Comparison of ENCODE assay signal across 13 mouse cellular contexts in the genomic region with DNA sequence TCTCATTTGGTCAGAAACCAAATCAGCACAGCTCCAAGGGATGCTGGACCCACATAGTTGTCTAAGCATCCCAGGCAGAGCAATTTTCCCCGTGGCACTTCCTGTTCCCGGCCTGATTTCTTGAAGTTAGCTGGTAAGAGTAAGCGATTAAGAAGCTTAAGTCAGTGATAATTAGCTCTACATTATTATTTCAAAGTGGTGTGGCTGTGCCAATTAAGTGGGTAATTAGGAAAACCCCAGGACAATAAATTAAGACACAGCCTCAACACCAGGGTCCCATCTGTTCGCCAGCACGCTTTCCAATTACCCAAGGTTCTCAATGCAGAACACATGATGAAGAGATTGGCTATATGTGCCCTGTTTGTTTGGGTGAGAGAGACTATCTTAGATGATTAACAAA.
DNase-seq lines count a peak whose midpoint lies in the region; ATAC-seq lines count a peak whose summit lies in the region.
"Had no signal": no experiment of that assay in that cellular context is flagged by ENCODE, and none has a peak within 500 bp of the region (broad histone marks: within the 10 kb centered on the region; RNA-seq: fewer than 3 reads in every experiment).

No protein-coding gene starts in this region.

- WGBS in midbrain, embryonic 11.5 days: 68% methylated on average over 5 of the region's 5 CpGs
- WGBS in midbrain, embryonic 10.5 days: 70% methylated on average over 5 of the region's 5 CpGs
- 40% methylated on average over 5 of the region's 5 CpGs for WGBS in hindbrain, embryonic 13.5 days
- WGBS in midbrain, embryonic 13.5 days: 41% methylated on average over 5 of the region's 5 CpGs

- H3K27ac ChIP-seq in midbrain, embryonic 11.5 days (ENCODE audit: low read depth, low read length): no peak overlapping the region
- no peak overlapping the region for H3K27ac ChIP-seq in midbrain, embryonic 10.5 days (replicated peaks)
- no peak overlapping the region for H3K27ac ChIP-seq in hindbrain, embryonic 13.5 days
- no peak overlapping the region for H3K27ac ChIP-seq in midbrain, embryonic 13.5 days
- H3K27ac ChIP-seq: limb, embryonic 15.5 days; macrophage had no signal

- H3K4me1 ChIP-seq in midbrain, embryonic 11.5 days (ENCODE audit: control insufficient read depth, insufficient read depth, low read length): peaks cover 2% of the 10 kb centered on the region; the same call in 1 of the 2 replicates
- peaks cover 7% of the 10 kb centered on the region for H3K4me1 ChIP-seq in midbrain, embryonic 10.5 days
- 0 out of 2 replicates have a peak, but pooled peaks cover 2% of the 10 kb centered on the region for H3K4me1 ChIP-seq in hindbrain, embryonic 13.5 days (replicated peaks)
- no peaks in the 10 kb centered on the region; the same call in 1 of the 2 replicates for H3K4me1 ChIP-seq in midbrain, embryonic 13.5 days (replicated peaks)
- H3K4me1 ChIP-seq: limb, embryonic 15.5 days had no signal

- H3K4me3 ChIP-seq in midbrain, embryonic 11.5 days (ENCODE audit: low read depth, low read length): no peak overlapping the region
- no peak overlapping the region for H3K4me3 ChIP-seq in midbrain, embryonic 10.5 days
- no peak overlapping the region for H3K4me3 ChIP-seq in hindbrain, embryonic 13.5 days
- H3K4me3 ChIP-seq in midbrain, embryonic 13.5 days (replicated peaks): no peak overlapping the region
- H3K4me3 ChIP-seq: limb, embryonic 15.5 days had no signal

- H3K27me3 ChIP-seq in midbrain, embryonic 11.5 days (ENCODE audit: control insufficient read depth, insufficient read depth, low read length): no peaks in the 10 kb centered on the region
- peaks cover 7% of the 10 kb centered on the region; the same call in 1 of the 2 replicates for H3K27me3 ChIP-seq in midbrain, embryonic 10.5 days (ENCODE audit: low read depth, poor library complexity, severe bottlenecking)
- peaks cover 5% of the 10 kb centered on the region; the same call in 1 of the 2 replicates for H3K27me3 ChIP-seq in hindbrain, embryonic 13.5 days
- 0 out of 2 replicates have a peak, but pooled peaks cover 2% of the 10 kb centered on the region for H3K27me3 ChIP-seq in midbrain, embryonic 13.5 days
- H3K27me3 ChIP-seq: limb, embryonic 15.5 days had no signal

- intact Hi-C loops in left cerebral cortex, postnatal 14 days (cut with DNase I): no loop called here
- intact Hi-C loops in heart, postnatal 14 days (cut with DNase I): no loop called here

- H3K9me3 ChIP-seq in midbrain, embryonic 11.5 days (ENCODE audit: control insufficient read depth, low read length): no peaks in the 10 kb centered on the region
- H3K9me3 ChIP-seq in midbrain, embryonic 10.5 days (replicated peaks): no peaks in the 10 kb centered on the region
- H3K9me3 ChIP-seq in hindbrain, embryonic 13.5 days: no peaks in the 10 kb centered on the region
- no peaks in the 10 kb centered on the region for H3K9me3 ChIP-seq in midbrain, embryonic 13.5 days
- H3K9me3 ChIP-seq: limb, embryonic 15.5 days had no signal

- H3K9ac ChIP-seq in midbrain, embryonic 11.5 days (ENCODE audit: low read length): no peak overlapping the region
- no peak overlapping the region for H3K9ac ChIP-seq in hindbrain, embryonic 13.5 days
- H3K9ac ChIP-seq in midbrain, embryonic 13.5 days (replicated peaks): no peak overlapping the region
- H3K9ac ChIP-seq: limb, embryonic 15.5 days had no signal

- no peaks in the 10 kb centered on the region for H3K36me3 ChIP-seq in midbrain, embryonic 11.5 days (ENCODE audit: control insufficient read depth, insufficient read depth, low read length)
- H3K36me3 ChIP-seq in midbrain, embryonic 10.5 days: no peaks in the 10 kb centered on the region
- no peaks in the 10 kb centered on the region for H3K36me3 ChIP-seq in hindbrain, embryonic 13.5 days
- H3K36me3 ChIP-seq in midbrain, embryonic 13.5 days: no peaks in the 10 kb centered on the region
- H3K36me3 ChIP-seq: limb, embryonic 15.5 days had no signal

- peak; percentile 66; the same call in 1 of the 2 replicates for ATAC-seq in midbrain, embryonic 11.5 days (ENCODE audit: low FRiP score)
- ATAC-seq in hindbrain, embryonic 13.5 days (ENCODE audit: low FRiP score): peak; percentile 90
- peak; percentile 88 for ATAC-seq in midbrain, embryonic 13.5 days

- DNase-seq in midbrain, embryonic 11.5 days (ENCODE audit: low spot score, missing footprints): no peak
- no peak for DNase-seq in midbrain, embryonic 10.5 days (ENCODE audit: low spot score)
- peak; percentile 74 for DNase-seq in retina, postnatal 1 day
- DNase-seq in left cerebral cortex, postnatal 14 days (ENCODE audit: low spot score in 2 of 2): no peak
- no peak for DNase-seq in heart, postnatal 14 days
- DNase-seq: heart, postnatal 10 days; kidney, adult 11 months; lung, adult 18-20 months; thymus, postnatal 36 days had no signal

- H3K4me2 ChIP-seq in midbrain, embryonic 11.5 days: no peak overlapping the region
- H3K4me2 ChIP-seq in hindbrain, embryonic 13.5 days: no peak overlapping the region
- H3K4me2 ChIP-seq in midbrain, embryonic 13.5 days (replicated peaks): no peak overlapping the region
- H3K4me2 ChIP-seq: limb, embryonic 15.5 days had no signal
